Mouse (Mus musculus) thymus, postnatal 36 days (tissue): ENCODE data around the gene Otud7a.

Experiments used
- DNase-seq, 2 experiments: peaks; one replicate each; pipeline ENCODE4 v3.0.0; 2022; ENCODE audit warnings: mixed read lengths in 2 of 2

Gene Otud7a

DNA sequence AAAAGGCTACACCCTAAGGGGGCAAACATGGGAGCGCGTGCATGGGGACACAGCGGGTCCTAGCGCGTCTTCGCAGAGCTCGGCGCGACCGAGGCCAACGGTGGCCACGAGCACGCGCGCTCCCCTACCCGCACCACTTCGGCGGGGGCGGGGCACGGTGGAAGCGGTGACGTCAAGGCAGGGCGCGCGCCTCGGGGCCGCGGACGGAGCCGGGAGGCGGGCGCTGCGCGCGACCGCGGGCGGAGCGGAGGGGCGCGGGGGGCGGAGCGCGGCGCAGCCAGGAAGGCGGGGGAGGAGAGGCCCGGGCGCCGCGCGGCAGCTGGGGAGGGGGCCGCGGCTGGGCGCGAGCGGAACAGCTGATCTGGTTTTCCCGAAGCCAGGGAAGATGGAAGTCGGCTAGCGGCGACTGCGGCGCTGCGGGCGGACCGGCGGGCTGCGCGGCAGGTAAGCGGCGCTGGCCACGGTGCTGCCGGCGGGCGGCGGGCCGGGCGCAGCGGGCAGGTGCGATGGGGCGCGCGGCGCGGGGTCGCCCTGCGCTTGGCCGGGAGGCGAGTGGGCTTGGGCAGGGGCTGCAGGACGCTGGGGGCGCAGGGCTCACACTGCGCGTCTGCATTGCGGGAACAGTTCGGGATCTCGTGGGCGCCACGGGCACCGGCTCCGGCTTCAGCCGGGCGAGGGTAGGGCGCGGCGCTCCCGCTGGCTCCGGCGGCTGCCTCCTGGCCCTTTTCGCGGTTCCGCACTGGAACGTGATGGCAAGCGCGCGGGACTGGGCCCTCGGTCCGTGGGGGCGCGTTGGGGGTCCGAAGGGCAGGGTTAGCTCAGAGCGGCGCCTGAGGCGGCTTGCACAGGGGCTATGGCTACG is at the start of gene Otud7a:
Otud7a (plus strand) TSS at position 268 of the 862 bp plus-strand sequence.
- DNase-seq: peak; percentile 11 to 18

GRCm38 (mm10) chr7:63405988-63406387 is 38.6 kb upstream of the Otud7a start:
- DNase-seq: no peak

GRCm38 (mm10) chr7:63445346-63445700 is 772 bp downstream of the Otud7a start:
- no peak for DNase-seq

DNA sequence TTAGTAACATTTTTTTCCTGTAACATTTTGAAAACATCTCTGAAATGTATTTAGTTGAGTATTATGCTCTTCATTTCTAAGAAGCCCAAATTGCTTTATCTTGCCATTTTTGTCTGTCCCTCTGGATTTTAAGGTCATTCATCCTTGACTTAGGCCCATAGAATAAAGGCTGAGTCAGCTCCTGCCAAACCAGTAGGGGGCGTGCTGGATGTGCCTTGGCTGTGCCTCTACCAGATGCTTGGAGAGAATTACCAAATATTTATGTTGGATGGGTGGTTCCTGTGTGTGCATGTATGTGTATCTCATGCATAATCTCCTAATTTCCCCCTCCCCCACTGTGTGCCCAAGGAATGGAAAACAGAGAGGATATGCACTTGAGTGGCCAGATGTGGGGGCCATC is 2.4 kb downstream of the Otud7a start:
- DNase-seq: no peak

DNA sequence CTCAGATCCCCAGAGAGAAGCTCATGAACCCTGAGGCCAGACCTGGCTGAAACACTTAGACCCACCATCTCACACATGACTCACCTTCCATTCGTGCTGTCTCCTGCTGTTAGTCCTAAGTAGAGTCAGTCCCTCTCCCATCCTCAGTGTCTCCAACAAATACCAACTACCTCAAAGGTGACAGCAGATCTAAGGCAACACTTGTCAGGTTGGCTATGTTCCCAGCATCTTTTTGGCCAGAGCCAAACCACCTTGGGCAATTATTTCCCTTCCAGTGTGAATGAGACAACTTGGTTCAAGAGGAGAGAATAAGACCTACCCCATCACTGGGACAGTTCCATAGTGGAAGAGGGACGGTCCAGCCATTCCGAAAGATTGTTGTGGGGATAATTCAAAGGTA is 10.7 kb downstream of the Otud7a start:
- DNase-seq: no peak

GRCm38 (mm10) chr7:63462234-63462633 is 17.7 kb downstream of the Otud7a start:
- DNase-seq: no peak

DNA sequence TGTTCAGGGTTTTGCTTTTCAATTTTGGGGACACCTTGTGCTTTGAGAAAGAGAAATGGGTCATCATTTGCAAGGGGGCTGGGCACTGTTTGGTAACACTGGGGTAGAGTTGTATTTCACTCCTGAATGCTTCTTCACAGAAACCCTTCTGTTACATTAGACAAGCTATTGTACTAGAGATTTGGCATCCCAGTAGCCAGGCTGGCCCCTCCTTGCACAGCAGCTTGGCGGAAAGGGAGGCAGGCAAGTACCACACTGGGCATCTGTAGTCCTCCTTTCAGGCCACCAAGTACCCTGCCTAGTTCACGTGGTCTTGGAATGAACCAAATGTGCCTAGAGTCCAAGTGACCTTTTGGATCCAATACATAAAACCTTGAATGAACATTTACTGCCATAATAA is 18.1 kb downstream of the Otud7a start:
- no peak for DNase-seq

DNA sequence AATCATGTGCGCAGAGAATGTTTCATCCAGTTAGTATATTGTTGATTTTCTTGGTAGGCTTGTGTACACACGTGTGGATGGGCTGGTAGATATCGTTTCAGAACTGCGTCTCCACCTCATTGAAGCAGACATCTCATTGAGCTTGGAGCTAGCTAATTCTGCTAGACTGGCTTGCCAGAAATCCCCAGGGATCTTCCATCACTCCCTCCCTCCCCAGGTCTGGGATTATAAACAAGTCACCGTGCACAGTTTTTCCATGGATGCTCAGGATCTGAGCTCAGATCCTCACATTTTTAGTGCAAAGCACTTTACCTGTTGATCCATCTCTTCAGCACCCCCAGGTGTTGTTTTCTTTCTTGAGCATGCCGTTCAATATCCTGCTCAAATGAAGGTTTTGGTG is 22.2 kb downstream of the Otud7a start:
- no peak for DNase-seq

GRCm38 (mm10) chr7:63468258-63468657 is 23.7 kb downstream of the Otud7a start:
- DNase-seq: no peak

- DNase-seq: no peak
Observed at GRCm38 (mm10) chr7:63483091-63483490, 38.5 kb downstream of the Otud7a start.

- no peak for DNase-seq
Observed at GRCm38 (mm10) chr7:63497051-63497547, 52.5 kb downstream of the Otud7a start.

- no peak for DNase-seq
Observed at GRCm38 (mm10) chr7:63504202-63504601, 59.7 kb downstream of the Otud7a start.

- DNase-seq: no peak
Observed at GRCm38 (mm10) chr7:63508079-63508478, 63.5 kb downstream of the Otud7a start.

- no peak for DNase-seq
Observed at GRCm38 (mm10) chr7:63509825-63510224, 65.3 kb downstream of the Otud7a start.

DNA sequence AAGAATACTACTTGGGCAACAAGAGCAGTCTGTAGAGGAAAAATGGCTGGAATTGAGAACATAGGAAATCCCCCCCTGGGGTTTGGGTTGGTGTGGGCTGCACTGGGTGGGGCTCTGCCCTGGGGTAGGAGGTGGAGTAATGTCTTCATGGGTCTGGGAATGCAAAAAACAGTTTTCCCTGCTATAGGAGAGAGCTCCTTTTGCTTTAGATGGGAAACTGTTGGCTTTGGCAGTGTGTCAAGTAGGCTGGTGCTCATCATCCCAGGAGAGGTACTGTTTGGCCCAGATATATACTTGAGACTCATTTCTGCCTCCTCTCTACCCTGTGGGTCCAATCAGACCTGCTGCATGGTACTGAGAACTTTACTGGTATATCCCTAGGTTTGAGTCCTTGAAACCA is 66.9 kb downstream of the Otud7a start:
- DNase-seq: no peak

DNA sequence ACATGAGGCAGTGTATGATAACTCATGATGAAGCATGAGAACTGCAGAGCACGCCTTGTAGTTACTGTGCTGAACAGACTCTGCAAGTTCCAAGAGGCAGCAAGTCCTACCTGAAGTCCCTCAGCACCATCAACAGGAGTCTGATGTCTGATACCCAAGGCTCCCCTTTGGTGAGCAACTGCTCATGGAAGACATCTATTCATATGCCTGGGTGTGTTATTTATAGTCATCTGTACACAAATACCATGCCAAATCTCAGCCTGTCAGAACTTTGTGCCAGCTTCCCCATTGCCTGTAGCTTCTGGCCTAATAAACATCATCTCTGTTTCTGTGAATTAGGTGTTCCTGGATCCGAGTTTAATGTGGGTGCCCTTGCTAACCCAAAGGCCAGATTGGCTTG is 68.0 kb downstream of the Otud7a start:
- no peak for DNase-seq

DNA sequence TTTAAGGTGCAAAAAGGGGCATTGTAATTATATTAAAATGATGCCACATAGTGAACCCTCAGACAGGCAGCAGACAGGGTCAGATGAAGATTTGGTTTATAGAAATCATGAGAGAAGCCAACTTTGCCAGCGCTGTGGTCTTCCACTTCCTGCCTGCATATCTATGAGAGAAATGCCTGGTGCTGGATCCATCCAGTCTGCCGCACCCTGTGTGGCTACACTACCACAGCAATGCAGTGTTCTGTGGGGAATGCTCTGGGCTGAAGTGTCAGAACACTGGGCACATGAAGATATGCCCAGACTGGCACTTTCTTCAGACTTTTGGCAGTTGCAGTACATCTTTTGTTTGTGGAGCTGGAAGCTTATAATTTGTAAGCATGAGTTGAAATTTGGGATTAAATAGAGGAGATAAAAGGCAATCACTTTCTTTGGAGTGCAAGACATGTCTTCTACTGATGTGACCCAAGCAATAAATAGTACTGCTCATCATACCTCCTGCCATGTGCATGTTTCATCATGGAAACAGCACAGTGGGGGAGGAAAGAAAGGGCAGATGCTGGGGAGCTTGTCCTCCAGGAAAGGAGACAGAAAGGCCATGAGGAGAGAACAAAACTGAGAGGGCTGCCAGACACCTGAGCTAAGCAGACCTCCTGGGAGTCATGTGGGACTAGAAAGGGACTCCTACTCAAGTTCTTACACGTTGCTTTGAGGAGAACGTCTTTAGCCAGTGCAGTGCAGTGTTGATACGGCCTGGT is 71.8 kb downstream of the Otud7a start:
- no peak for DNase-seq

DNA sequence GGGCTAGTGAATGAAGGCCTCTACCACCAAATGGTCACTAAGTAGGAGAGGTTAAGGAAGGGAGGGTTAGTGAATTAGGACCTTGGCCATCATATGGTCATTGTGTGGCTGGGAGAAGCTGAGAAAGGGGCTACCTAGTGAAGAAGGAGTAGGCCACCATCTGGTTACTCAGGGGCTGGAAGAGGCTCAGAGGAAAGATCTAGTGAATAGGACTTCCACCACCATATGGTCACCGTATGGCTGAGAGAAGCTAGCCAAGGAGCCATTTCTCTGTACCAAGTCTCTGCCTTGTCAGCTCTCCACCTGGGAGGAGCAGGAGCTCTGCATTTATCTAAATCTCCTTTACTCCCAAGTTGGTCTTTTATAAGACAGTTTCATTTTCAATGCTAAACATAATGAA is 75.7 kb downstream of the Otud7a start:
- DNase-seq: no peak

DNA sequence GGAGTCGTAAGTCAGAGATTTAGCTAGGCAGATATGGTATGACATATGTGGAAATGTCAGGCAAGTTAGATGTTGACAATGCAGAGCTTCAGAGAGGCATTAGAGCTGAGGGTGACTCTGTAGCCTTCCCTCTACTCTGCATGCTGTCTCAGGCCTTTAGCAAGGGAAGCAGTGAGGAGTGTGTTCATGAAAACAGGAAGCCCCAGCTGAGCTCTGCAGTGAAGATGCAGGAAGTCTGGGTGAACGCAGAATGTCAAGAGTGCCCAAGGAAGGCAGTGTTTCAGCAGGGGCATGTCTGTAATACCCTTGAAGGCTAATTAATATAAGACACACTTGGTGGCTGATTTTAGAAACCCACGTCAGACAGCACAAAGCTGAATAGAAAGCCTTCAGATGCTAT is 77.9 kb downstream of the Otud7a start:
- DNase-seq: no peak

DNA sequence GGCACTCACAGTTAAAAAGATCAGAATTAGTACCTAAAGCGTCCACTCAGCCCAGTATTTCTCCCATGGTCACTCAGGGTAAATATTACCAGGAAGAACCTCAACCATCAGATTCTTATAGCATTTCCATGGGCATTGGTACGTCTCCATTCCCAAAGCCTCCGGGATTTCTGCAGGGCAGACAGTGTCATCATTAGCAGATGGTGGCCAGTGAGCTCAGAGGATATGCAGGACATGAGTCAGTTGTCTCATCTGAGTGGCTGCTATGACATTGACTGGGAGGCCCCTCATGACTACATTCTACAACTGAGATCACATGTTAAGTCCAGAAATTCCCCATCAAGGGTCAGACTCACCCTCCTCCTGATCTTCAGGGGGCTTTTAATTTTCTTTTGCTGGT is 78.5 kb downstream of the Otud7a start:
- DNase-seq: no peak

DNA sequence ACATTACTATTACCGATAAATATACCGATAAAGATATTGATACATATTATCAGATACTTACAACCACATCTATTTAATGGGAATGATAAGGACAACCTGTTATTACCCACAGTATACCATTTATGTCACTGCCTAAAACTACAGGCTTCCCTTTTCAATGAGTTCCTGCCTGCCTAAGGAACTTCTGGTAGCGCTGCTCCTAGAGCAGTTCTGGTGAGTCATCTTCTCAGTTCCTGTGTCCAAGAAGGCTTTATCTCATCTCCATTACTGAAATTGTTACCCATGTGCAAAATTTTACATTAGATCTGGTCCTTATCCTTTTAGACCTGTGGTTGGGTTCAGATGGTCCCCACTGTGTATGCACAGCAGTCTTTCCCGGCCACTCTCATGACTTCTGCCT is 95.7 kb downstream of the Otud7a start:
- DNase-seq: no peak

- no peak for DNase-seq
Observed at GRCm38 (mm10) chr7:63554457-63554856, 109.9 kb downstream of the Otud7a start.

GRCm38 (mm10) chr7:63556324-63556723 is 111.8 kb downstream of the Otud7a start:
- no peak for DNase-seq

- DNase-seq: no peak
Observed at GRCm38 (mm10) chr7:63558918-63559317, 114.4 kb downstream of the Otud7a start.
